21 mouse cellular contexts compared by ENCODE assay signal in genomic region chr10:21718189-21718588, GRCm38 (mm10).
"Had no signal": no experiment of that assay in that cellular context is flagged by ENCODE, and none has a peak within 500 bp of the region (broad histone marks: within the 10 kb centered on the region; RNA-seq: fewer than 3 reads in every experiment).

No protein-coding gene starts in this region.

- ATAC-seq: intestine, embryonic 16.5 days; liver, embryonic 12.5 days had no signal

- H3K4me1 ChIP-seq: limb, embryonic 10.5 days; limb, embryonic 13.5 days; liver, embryonic 12.5 days; liver, embryonic 15.5 days; lung, embryonic 15.5 days; megakaryocyte, embryonic 14.5 days; stomach, embryonic 15.5 days had no signal

- H3K4me3 ChIP-seq: limb, embryonic 10.5 days; limb, embryonic 13.5 days; liver, embryonic 12.5 days; liver, embryonic 15.5 days; lung, embryonic 15.5 days; megakaryocyte, embryonic 14.5 days; midbrain, embryonic 12.5 days; stomach, embryonic 15.5 days had no signal

- H3K4me2 ChIP-seq: limb, embryonic 13.5 days; liver, embryonic 12.5 days; liver, embryonic 15.5 days; lung, embryonic 15.5 days; midbrain, embryonic 12.5 days; stomach, embryonic 15.5 days had no signal

- H3K9ac ChIP-seq: limb, embryonic 13.5 days; liver, embryonic 12.5 days; liver, embryonic 15.5 days; lung, embryonic 15.5 days; midbrain, embryonic 12.5 days; stomach, embryonic 15.5 days had no signal

- H3K27me3 ChIP-seq: limb, embryonic 13.5 days; liver, embryonic 12.5 days; liver, embryonic 15.5 days; lung, embryonic 15.5 days; megakaryocyte, embryonic 14.5 days; stomach, embryonic 15.5 days had no signal

- H3K27ac ChIP-seq: limb, embryonic 10.5 days; limb, embryonic 13.5 days; liver, embryonic 12.5 days; liver, embryonic 15.5 days; lung, embryonic 15.5 days; midbrain, embryonic 12.5 days; stomach, embryonic 15.5 days had no signal

- H3K36me3 ChIP-seq: limb, embryonic 10.5 days; limb, embryonic 13.5 days; liver, embryonic 12.5 days; liver, embryonic 15.5 days; lung, embryonic 15.5 days; midbrain, embryonic 12.5 days; stomach, embryonic 15.5 days had no signal

- DNase-seq: kidney, adult 18-20 months; kidney, adult 9 months; kidney, postnatal 14 days; kidney, postnatal 4 days; liver; lung, adult 18-20 months; lung, postnatal 10 days; lung, postnatal 36 days; right cerebral cortex, adult 18-20 months; right cerebral cortex, postnatal 25 days; spleen, adult 18-20 months; thymus, postnatal 25 days had no signal

- H3K9me3 ChIP-seq: limb, embryonic 10.5 days; limb, embryonic 13.5 days; liver, embryonic 12.5 days; liver, embryonic 15.5 days; lung, embryonic 15.5 days; midbrain, embryonic 12.5 days; stomach, embryonic 15.5 days had no signal
